Mouse (Mus musculus) embryonic facial prominence, embryonic 11.5 days (tissue): ENCODE results near the gene Rdh7. TPM values are rescaled to one million over a fixed set of nuclear protein-coding genes. Genes with fewer than 3 reads are reported as not detected.
"Not testable (repeated sequence)": the region's sequence is repeated elsewhere in the genome, so short reads cannot be mapped to it uniquely, and the experiment has no call there.

Experiments
- ATAC-seq: fragments of 200-750 bp; cut with Nextera tagmentation; replicated peaks from 2 replicates; pipeline ENCODE4 v1.8.0; 2017; ENCODE audit warnings: low read depth; ENCODE audit not compliant: insufficient number of reproducible peaks, low FRiP score, low TSS enrichment
- DNase-seq: peaks from one replicate; pipeline ENCODE4 v3.0.0-alpha.2; 2015; ENCODE audit warnings: low spot score
- H3K27ac ChIP-seq: fragments of 300-500 bp; sonication (generic); replicated peaks from 2 replicates; pipeline ENCODE4 v1.5.1; 2014; ENCODE audit warnings: mild to moderate bottlenecking, low read depth, low read length, control low read depth
- H3K27me3 ChIP-seq: fragments of 300-500 bp; sonication (generic); 2 replicates; pipeline ENCODE4 v1.6.1; 2014; ENCODE audit warnings: mild to moderate bottlenecking, low read length, moderate library complexity, mixed read lengths; ENCODE audit not compliant: control insufficient read depth, insufficient read depth
- H3K36me3 ChIP-seq: fragments of 300-500 bp; sonication (generic); replicated peaks from 2 replicates; pipeline ENCODE4 v1.6.1; 2014; ENCODE audit warnings: low read depth, mild to moderate bottlenecking, low read length, moderate library complexity, mixed read lengths; ENCODE audit not compliant: control insufficient read depth, insufficient read depth
- H3K4me1 ChIP-seq: fragments of 300-500 bp; sonication (generic); 2 replicates; pipeline ENCODE4 v1.6.1; 2014; ENCODE audit warnings: low read length, mixed read lengths; ENCODE audit not compliant: control insufficient read depth, insufficient read depth
- H3K4me2 ChIP-seq: fragments of 300-500 bp; sonication (generic); 2 replicates; pipeline ENCODE4 v1.6.1; 2014; ENCODE audit warnings: low read depth, mild to moderate bottlenecking, control low read depth, low read length, moderate library complexity
- H3K4me3 ChIP-seq: fragments of 300-500 bp; sonication (generic); 2 replicates; pipeline ENCODE4 v1.5.1; 2014; ENCODE audit warnings: low read depth, low read length, control low read depth
- H3K9ac ChIP-seq: fragments of 300-500 bp; sonication (generic); replicated peaks from 2 replicates; pipeline ENCODE4 v1.6.1; 2014; ENCODE audit warnings: mild to moderate bottlenecking, control low read depth, low read length
- H3K9me3 ChIP-seq: fragments of 300-500 bp; sonication (generic); replicated peaks from 2 replicates; pipeline ENCODE4 v1.6.1; 2016; ENCODE audit warnings: mild to moderate bottlenecking, low read length, inconsistent platforms, mixed read lengths; ENCODE audit not compliant: control insufficient read depth
- WGBS: fragments of 180-500 bp; shearing (Covaris S2); extraction: QIAGEN DNeasy Blood & Tissue Kit; methylation state at CpG from one replicate; pipeline ENCODE4 v1.1.7; 2014; 5-methylcytosine and 5-hydroxymethylcytosine counted together
- polyA plus RNA-seq: library from polyadenylated mRNA; unstranded; fragments of >200 nt; fragmentation: Nextera tagmentation; extraction: Ambion mirVana; gene quantifications from 2 replicates; pipeline ENCODE4 v1.2.1, GENCODE M21; 2014

Rdh7 gene
- polyA plus RNA-seq, 1 experiment from 2014 or later = not detected

GRCm38 (mm10) chr10:127922241-127922640 is 33.6 kb upstream of the Rdh7 start:
- DNase-seq (no peak), ATAC-seq (no peak)
- 64% methylated on average over 1 of the region's 1 CpGs for WGBS
- H3K27ac ChIP-seq = no peak overlapping the region
- H3K9ac ChIP-seq = no peak overlapping the region
- no peak overlapping the region for H3K4me3 ChIP-seq
- H3K36me3 ChIP-seq = no peaks in the 10 kb centered on the region
- no peaks in the 10 kb centered on the region for H3K4me1 ChIP-seq
- H3K4me2 ChIP-seq = no peak overlapping the region
- H3K9me3 ChIP-seq = no peaks in the 10 kb centered on the region
- H3K27me3 ChIP-seq = no peaks in the 10 kb centered on the region

- Histone ChIP-seq H3K9me3 (no peaks in the 10 kb centered on the region), H3K36me3 (no peaks in the 10 kb centered on the region), H3K4me3 (no peak overlapping the region), H3K27ac (no peak overlapping the region), H3K9ac (no peak overlapping the region), H3K4me2 (no peak overlapping the region), H3K27me3 (no peaks in the 10 kb centered on the region), H3K4me1 (no peaks in the 10 kb centered on the region)
- ATAC-seq (no peak), DNase-seq (no peak)
- 96% methylated on average over 5 of the region's 5 CpGs for WGBS
Measured at GRCm38 (mm10) chr10:127917651-127918050, 29.0 kb upstream of the Rdh7 start.

- not testable (repeated sequence) for DNase-seq
Measured at GRCm38 (mm10) chr10:127917183-127917582, 28.6 kb upstream of the Rdh7 start.

GRCm38 (mm10) chr10:127915578-127915977 is 27.0 kb upstream of the Rdh7 start:
- Histone ChIP-seq H3K4me2 (no peak overlapping the region), H3K9ac (no peak overlapping the region), H3K36me3 (no peaks in the 10 kb centered on the region), H3K27me3 (no peaks in the 10 kb centered on the region), H3K4me1 (no peaks in the 10 kb centered on the region), H3K27ac (no peak overlapping the region), H3K4me3 (no peak overlapping the region), H3K9me3 (no peaks in the 10 kb centered on the region)
- no peak for DNase-seq
- 92% methylated on average over 1 of the region's 1 CpGs for WGBS
- no peak for ATAC-seq

More at GRCm38 (mm10) chr10:127917183-127917582, 28.6 kb upstream of the Rdh7 start:
- not testable (repeated sequence) for ATAC-seq, H3K36me3 ChIP-seq, H3K9me3 ChIP-seq, H3K4me2 ChIP-seq, H3K4me3 ChIP-seq, H3K27ac ChIP-seq, H3K9ac ChIP-seq, H3K27me3 ChIP-seq, H3K4me1 ChIP-seq
- 82% methylated on average over 3 of the region's 3 CpGs for WGBS

GRCm38 (mm10) chr10:127907386-127907951 is 18.9 kb upstream of the Rdh7 start:
- Histone ChIP-seq H3K27me3 (no peaks in the 10 kb centered on the region), H3K4me1 (no peaks in the 10 kb centered on the region), H3K27ac (no peak overlapping the region), H3K4me3 (no peak overlapping the region), H3K36me3 (no peaks in the 10 kb centered on the region), H3K9me3 (no peaks in the 10 kb centered on the region), H3K9ac (no peak overlapping the region), H3K4me2 (no peak overlapping the region)
- no peak for ATAC-seq
- no peak for DNase-seq

- Histone ChIP-seq H3K9me3 (no peaks in the 10 kb centered on the region), H3K36me3 (no peaks in the 10 kb centered on the region), H3K4me3 (no peak overlapping the region), H3K4me1 (no peaks in the 10 kb centered on the region), H3K27ac (no peak overlapping the region), H3K27me3 (no peaks in the 10 kb centered on the region), H3K9ac (no peak overlapping the region), H3K4me2 (no peak overlapping the region)
- WGBS = 67% methylated on average over 2 of the region's 2 CpGs
- DNase-seq = no peak
- ATAC-seq = no peak
Measured at GRCm38 (mm10) chr10:127906138-127906537, 17.5 kb upstream of the Rdh7 start.

GRCm38 (mm10) chr10:127904718-127905446 is 16.3 kb upstream of the Rdh7 start:
- no peaks in the 10 kb centered on the region for H3K9me3 ChIP-seq
- H3K27me3 ChIP-seq = no peaks in the 10 kb centered on the region
- no peak overlapping the region for H3K4me3 ChIP-seq
- no peak overlapping the region for H3K27ac ChIP-seq
- H3K4me1 ChIP-seq = no peaks in the 10 kb centered on the region
- 78% methylated on average over 7 of the region's 7 CpGs for WGBS
- H3K9ac ChIP-seq = no peak overlapping the region
- no peak for DNase-seq
- H3K36me3 ChIP-seq = no peaks in the 10 kb centered on the region
- H3K4me2 ChIP-seq = no peak overlapping the region
- no peak for ATAC-seq

- Histone ChIP-seq H3K4me1 (no peaks in the 10 kb centered on the region), H3K4me2 (no peak overlapping the region), H3K4me3 (no peak overlapping the region), H3K9ac (no peak overlapping the region), H3K27me3 (no peaks in the 10 kb centered on the region), H3K36me3 (no peaks in the 10 kb centered on the region), H3K27ac (no peak overlapping the region), H3K9me3 (no peaks in the 10 kb centered on the region)
- WGBS = 56% methylated on average over 1 of the region's 1 CpGs
- ATAC-seq = no peak
- DNase-seq = no peak
Measured at GRCm38 (mm10) chr10:127903116-127903515, 14.5 kb upstream of the Rdh7 start.
